Mouse (Mus musculus) lung, embryonic 15.5 days (tissue): ENCODE measurements around the gene Rapgef1. TPM values are rescaled to one million over a fixed set of nuclear protein-coding genes. Genes with fewer than 3 reads are reported as not detected.

Experiments used
- ATAC-seq: fragments of 200-750 bp; cut with Nextera tagmentation; 2 replicates; pipeline ENCODE4 v1.8.0; 2017; ENCODE audit warnings: moderate number of reproducible peaks, borderline replicate concordance; ENCODE audit not compliant: low FRiP score, low TSS enrichment; ENCODE audit errors: extremely low read depth
- H3K27ac ChIP-seq: fragments of 300-500 bp; sonication (generic); 2 replicates; pipeline ENCODE4 v1.5.1; 2015; ENCODE audit warnings: moderate library complexity, mild to moderate bottlenecking, inconsistent platforms
- H3K27me3 ChIP-seq: fragments of 300-500 bp; sonication (generic); 2 replicates; pipeline ENCODE4 v1.6.1; 2015; ENCODE audit warnings: inconsistent platforms
- H3K36me3 ChIP-seq: fragments of 300-500 bp; sonication (generic); 2 replicates; pipeline ENCODE4 v1.6.1; 2015; ENCODE audit warnings: inconsistent platforms
- H3K4me1 ChIP-seq: fragments of 300-500 bp; sonication (generic); 2 replicates; pipeline ENCODE4 v1.6.1; 2015; ENCODE audit warnings: inconsistent platforms
- H3K4me2 ChIP-seq: fragments of 300-500 bp; sonication (generic); 2 replicates; pipeline ENCODE4 v1.6.1; 2015; ENCODE audit warnings: inconsistent platforms, mild to moderate bottlenecking, moderate library complexity
- H3K4me3 ChIP-seq: fragments of 300-500 bp; sonication (generic); 2 replicates; pipeline ENCODE4 v1.5.1; 2015; ENCODE audit warnings: mild to moderate bottlenecking, inconsistent platforms
- H3K9ac ChIP-seq: fragments of 300-500 bp; sonication (generic); 2 replicates; pipeline ENCODE4 v1.6.1; 2015; ENCODE audit warnings: inconsistent platforms
- H3K9me3 ChIP-seq: fragments of 300-500 bp; sonication (generic); 2 replicates; pipeline ENCODE4 v1.6.1; 2016; ENCODE audit warnings: inconsistent platforms
- WGBS: fragments of 180-500 bp; shearing (Covaris S2); methylation state at CpG from one replicate; pipeline ENCODE4 v1.1.7; 2015; 5-methylcytosine and 5-hydroxymethylcytosine counted together
- polyA plus RNA-seq: library from polyadenylated mRNA; unstranded; fragments of >200 nt; fragmentation: Nextera tagmentation; extraction: Ambion mirVana; gene quantifications from 2 replicates; pipeline ENCODE4 v1.2.1, GENCODE M21; 2015

The Rapgef1 gene
- 14.2 and 15.0 TPM in 2 replicates for polyA plus RNA-seq

GRCm38 (mm10) chr2:29619484-29620300 lies at the start of gene Rapgef1:
Rapgef1 (plus strand) TSS chr2:29619720.
- peak within 1 kb of the TSS; percentile 74 for H3K4me2 ChIP-seq
- under 1% methylated on average over 67 of the region's 101 CpGs for WGBS
- H3K9me3 ChIP-seq: no peaks in the 10 kb centered on the region
- no peaks in the 10 kb centered on the region for H3K36me3 ChIP-seq
- peak within 1 kb of the TSS; percentile 81 for H3K27ac ChIP-seq
- H3K27me3 ChIP-seq: no peaks in the 10 kb centered on the region
- H3K4me3 ChIP-seq: peak within 1 kb of the TSS; percentile 79
- H3K9ac ChIP-seq: peak within 1 kb of the TSS; percentile 87
- peak; percentile 77 for ATAC-seq
- H3K4me1 ChIP-seq: peaks cover 14% of the 10 kb centered on the region

GRCm38 (mm10) chr2:29571921-29572700 lies 47.4 kb upstream of the Rapgef1 start:
- no peaks in the 10 kb centered on the region for H3K4me1 ChIP-seq
- H3K9me3 ChIP-seq: no peaks in the 10 kb centered on the region
- H3K27ac ChIP-seq: no peak overlapping the region
- WGBS: 53% methylated on average over 9 of the region's 9 CpGs
- no peak overlapping the region for H3K4me3 ChIP-seq
- no peak overlapping the region for H3K4me2 ChIP-seq
- no peaks in the 10 kb centered on the region for H3K36me3 ChIP-seq
- no peaks in the 10 kb centered on the region for H3K27me3 ChIP-seq
- no peak overlapping the region for H3K9ac ChIP-seq
- ATAC-seq: no peak

GRCm38 (mm10) chr2:29572811-29573427 lies 46.6 kb upstream of the Rapgef1 start:
- no peak overlapping the region for H3K27ac ChIP-seq
- 63% methylated on average over 5 of the region's 5 CpGs for WGBS
- no peaks in the 10 kb centered on the region for H3K27me3 ChIP-seq
- H3K4me3 ChIP-seq: no peak overlapping the region
- no peak overlapping the region for H3K4me2 ChIP-seq
- H3K9me3 ChIP-seq: no peaks in the 10 kb centered on the region
- H3K9ac ChIP-seq: no peak overlapping the region
- H3K36me3 ChIP-seq: no peaks in the 10 kb centered on the region
- H3K4me1 ChIP-seq: no peaks in the 10 kb centered on the region
- no peak for ATAC-seq

GRCm38 (mm10) chr2:29573591-29573990 lies 45.9 kb upstream of the Rapgef1 start:
- no peaks in the 10 kb centered on the region for H3K4me1 ChIP-seq
- H3K9ac ChIP-seq: no peak overlapping the region
- H3K27ac ChIP-seq: no peak overlapping the region
- 5% methylated on average over 5 of the region's 5 CpGs for WGBS
- no peaks in the 10 kb centered on the region for H3K27me3 ChIP-seq
- no peak overlapping the region for H3K4me3 ChIP-seq
- ATAC-seq: no peak
- H3K4me2 ChIP-seq: no peak overlapping the region
- no peaks in the 10 kb centered on the region for H3K9me3 ChIP-seq
- no peaks in the 10 kb centered on the region for H3K36me3 ChIP-seq

- no peak overlapping the region for H3K4me2 ChIP-seq
- 40% methylated on average over 11 of the region's 11 CpGs for WGBS
- H3K36me3 ChIP-seq: no peaks in the 10 kb centered on the region
- no peaks in the 10 kb centered on the region for H3K9me3 ChIP-seq
- H3K4me1 ChIP-seq: no peaks in the 10 kb centered on the region
- no peak for ATAC-seq
- H3K27ac ChIP-seq: no peak overlapping the region
- H3K27me3 ChIP-seq: no peaks in the 10 kb centered on the region
- H3K4me3 ChIP-seq: no peak overlapping the region
- no peak overlapping the region for H3K9ac ChIP-seq
Observed at GRCm38 (mm10) chr2:29574187-29574586, 45.3 kb upstream of the Rapgef1 start.

GRCm38 (mm10) chr2:29582415-29582814 lies 37.1 kb upstream of the Rapgef1 start:
- H3K36me3 ChIP-seq: no peaks in the 10 kb centered on the region
- no peak overlapping the region for H3K4me2 ChIP-seq
- ATAC-seq: no peak
- no peaks in the 10 kb centered on the region for H3K27me3 ChIP-seq
- no peak overlapping the region for H3K27ac ChIP-seq
- no peaks in the 10 kb centered on the region for H3K9me3 ChIP-seq
- H3K4me1 ChIP-seq: no peaks in the 10 kb centered on the region
- 3% methylated on average over 7 of the region's 7 CpGs for WGBS
- no peak overlapping the region for H3K9ac ChIP-seq
- no peak overlapping the region for H3K4me3 ChIP-seq

- Histone ChIP-seq H3K9me3 (no peaks in the 10 kb centered on the region), H3K9ac (no peak overlapping the region), H3K27ac (no peak overlapping the region), H3K4me2 (no peak overlapping the region), H3K36me3 (no peaks in the 10 kb centered on the region), H3K27me3 (no peaks in the 10 kb centered on the region), H3K4me1 (no peaks in the 10 kb centered on the region), H3K4me3 (no peak overlapping the region)
- WGBS: 34% methylated on average over 8 of the region's 8 CpGs
- ATAC-seq: no peak
Observed at GRCm38 (mm10) chr2:29586017-29586702, 33.4 kb upstream of the Rapgef1 start.

GRCm38 (mm10) chr2:29588006-29588405 lies 31.5 kb upstream of the Rapgef1 start:
- no peak overlapping the region for H3K4me2 ChIP-seq
- no peaks in the 10 kb centered on the region for H3K9me3 ChIP-seq
- ATAC-seq: no peak
- no peaks in the 10 kb centered on the region for H3K4me1 ChIP-seq
- no peaks in the 10 kb centered on the region for H3K27me3 ChIP-seq
- no peaks in the 10 kb centered on the region for H3K36me3 ChIP-seq
- no peak overlapping the region for H3K9ac ChIP-seq
- WGBS: 52% methylated on average over 4 of the region's 4 CpGs
- no peak overlapping the region for H3K27ac ChIP-seq
- H3K4me3 ChIP-seq: no peak overlapping the region

- Histone ChIP-seq H3K9ac (no peak overlapping the region), H3K27me3 (no peaks in the 10 kb centered on the region), H3K4me3 (no peak overlapping the region)
Observed at GRCm38 (mm10) chr2:29589266-29589665, 30.3 kb upstream of the Rapgef1 start.

GRCm38 (mm10) chr2:29591626-29592025 lies 27.9 kb upstream of the Rapgef1 start:
- Histone ChIP-seq H3K4me1 (no peaks in the 10 kb centered on the region), H3K4me3 (no peak overlapping the region), H3K36me3 (no peaks in the 10 kb centered on the region), H3K9ac (no peak overlapping the region), H3K27ac (no peak overlapping the region), H3K9me3 (no peaks in the 10 kb centered on the region), H3K27me3 (no peaks in the 10 kb centered on the region), H3K4me2 (no peak overlapping the region)
- ATAC-seq: no peak
- 81% methylated on average over 6 of the region's 6 CpGs for WGBS

More at GRCm38 (mm10) chr2:29589266-29589665, 30.3 kb upstream of the Rapgef1 start:
- H3K4me2 ChIP-seq: no peak overlapping the region
- no peaks in the 10 kb centered on the region for H3K36me3 ChIP-seq
- 21% methylated on average over 10 of the region's 10 CpGs for whole genome bisulfite sequencing
- no peak overlapping the region for H3K27ac ChIP-seq
- no peaks in the 10 kb centered on the region for H3K4me1 ChIP-seq
- H3K9me3 ChIP-seq: no peaks in the 10 kb centered on the region
- ATAC-seq: no peak

- H3K9ac ChIP-seq: no peak overlapping the region
- H3K9me3 ChIP-seq: no peaks in the 10 kb centered on the region
- 68% methylated on average over 8 of the region's 8 CpGs for whole genome bisulfite sequencing
- no peak overlapping the region for H3K4me2 ChIP-seq
- no peaks in the 10 kb centered on the region for H3K4me1 ChIP-seq
- H3K36me3 ChIP-seq: no peaks in the 10 kb centered on the region
- H3K27ac ChIP-seq: no peak overlapping the region
- no peak overlapping the region for H3K4me3 ChIP-seq
- no peak for ATAC-seq
- H3K27me3 ChIP-seq: no peaks in the 10 kb centered on the region
Observed at GRCm38 (mm10) chr2:29592537-29592936, 27.0 kb upstream of the Rapgef1 start.
